Mouse (Mus musculus) liver, embryonic 12.5 days (tissue): ENCODE measurements around the gene Ak5. TPM values are rescaled to one million over a fixed set of nuclear protein-coding genes. Genes with fewer than 3 reads are reported as not detected.
"Not testable (repeated sequence)": the region's sequence is repeated elsewhere in the genome, so short reads cannot be mapped to it uniquely, and the experiment has no call there.

Source experiments
- ATAC-seq: fragments of 200-750 bp; cut with Nextera tagmentation; 2 replicates; pipeline ENCODE4 v1.8.0; 2017; ENCODE audit warnings: moderate number of reproducible peaks, mild to moderate bottlenecking, moderate library complexity
- H3K27ac ChIP-seq: fragments of 300-500 bp; sonication (generic); 2 replicates; pipeline ENCODE4 v1.5.1; 2016; ENCODE audit warnings: mild to moderate bottlenecking
- H3K27me3 ChIP-seq: fragments of 300-500 bp; sonication (generic); replicated peaks from 2 replicates; pipeline ENCODE4 v1.6.1; 2016; ENCODE audit warnings: mild to moderate bottlenecking, moderate library complexity
- H3K36me3 ChIP-seq: fragments of 300-500 bp; sonication (generic); 2 replicates; pipeline ENCODE4 v1.6.1; 2016; ENCODE audit warnings: mild to moderate bottlenecking, moderate library complexity
- H3K4me1 ChIP-seq: fragments of 300-500 bp; sonication (generic); 2 replicates; pipeline ENCODE4 v1.6.1; 2016
- H3K4me2 ChIP-seq: fragments of 300-500 bp; sonication (generic); 2 replicates; pipeline ENCODE4 v1.6.1; 2016; ENCODE audit warnings: mild to moderate bottlenecking, moderate library complexity
- H3K4me3 ChIP-seq: fragments of 300-500 bp; sonication (generic); 2 replicates; pipeline ENCODE4 v1.5.1; 2016; ENCODE audit warnings: mild to moderate bottlenecking, moderate library complexity
- H3K9ac ChIP-seq: fragments of 300-500 bp; sonication (generic); 2 replicates; pipeline ENCODE4 v1.6.1; 2016; ENCODE audit warnings: mild to moderate bottlenecking, moderate library complexity
- H3K9me3 ChIP-seq: fragments of 300-500 bp; sonication (generic); replicated peaks from 2 replicates; pipeline ENCODE4 v1.6.1; 2016; ENCODE audit warnings: mild to moderate bottlenecking, moderate library complexity
- WGBS: fragments of 180-500 bp; shearing (Covaris S2); methylation state at CpG from one replicate; pipeline ENCODE4 v1.1.7; 2016; ENCODE audit not compliant: insufficient replicate concordance; 5-methylcytosine and 5-hydroxymethylcytosine counted together
- polyA plus RNA-seq: library from polyadenylated mRNA; unstranded; fragments of >200 nt; fragmentation: Nextera tagmentation; extraction: Ambion mirVana; gene quantifications from 2 replicates; pipeline ENCODE4 v1.2.1, GENCODE M21; 2016

Gene Ak5
- polyA plus RNA-seq = 1.1 TPM in 2 replicates

- Histone ChIP-seq H3K27ac (no peak within 1 kb of the TSS), H3K9me3 (no peaks in the 10 kb centered on the region), H3K36me3 (no peaks in the 10 kb centered on the region), H3K4me3 (peak within 1 kb of the TSS; percentile 45), H3K4me1 (no peaks in the 10 kb centered on the region), H3K9ac (peak within 1 kb of the TSS; percentile 27; the same call in 1 of the 2 replicates), H3K27me3 (peaks cover 70% of the 10 kb centered on the region), H3K4me2 (peak within 1 kb of the TSS; percentile 68)
- ATAC-seq = no peak
- 1% methylated on average over 3 of the region's 5 CpGs for WGBS
Observed at GRCm38 (mm10) chr3:152668239-152668638, at the start of gene Ak5. TSS of gene Ak5 (minus strand) at chr3:152668360.

- peaks cover 15% of the 10 kb centered on the region for H3K4me1 ChIP-seq
- WGBS = under 1% methylated on average over 48 of the region's 48 CpGs
- peak within 1 kb of the TSS; percentile 82 for H3K9ac ChIP-seq
- peak within 1 kb of the TSS; percentile 95 for H3K4me3 ChIP-seq
- H3K36me3 ChIP-seq = no peaks in the 10 kb centered on the region
- no peaks in the 10 kb centered on the region for H3K9me3 ChIP-seq
- H3K4me2 ChIP-seq = peak within 1 kb of the TSS; percentile 88
- no peak within 1 kb of the TSS for H3K27ac ChIP-seq
- H3K27me3 ChIP-seq = peaks cover 5% of the 10 kb centered on the region; the same call in 1 of the 2 replicates
- peak; percentile 86 for ATAC-seq
Observed at GRCm38 (mm10) chr3:152713991-152714902, 46.1 kb upstream of the Ak5 start, which contains the start of gene Pigk. TSS of gene Pigk (plus strand) at chr3:152714100.

- Histone ChIP-seq H3K4me1 (peaks cover 15% of the 10 kb centered on the region), H3K9me3 (no peaks in the 10 kb centered on the region), H3K4me3 (no peak overlapping the region), H3K27me3 (peaks cover 5% of the 10 kb centered on the region; the same call in 1 of the 2 replicates), H3K27ac (no peak overlapping the region), H3K36me3 (no peaks in the 10 kb centered on the region), H3K4me2 (no peak overlapping the region), H3K9ac (no peak overlapping the region)
- no peak for ATAC-seq
- WGBS = 65% methylated on average over 4 of the region's 4 CpGs
Observed at GRCm38 (mm10) chr3:152712957-152713356, 44.8 kb upstream of the Ak5 start.

- H3K4me1 ChIP-seq = peaks cover 11% of the 10 kb centered on the region
- ATAC-seq = no peak
- whole genome bisulfite sequencing = 70% methylated on average over 3 of the region's 3 CpGs
- no peak overlapping the region for H3K4me3 ChIP-seq
- H3K9ac ChIP-seq = no peak overlapping the region
- H3K27ac ChIP-seq = no peak overlapping the region
- no peak overlapping the region for H3K4me2 ChIP-seq
- H3K36me3 ChIP-seq = no peaks in the 10 kb centered on the region
- H3K27me3 ChIP-seq = peaks cover 5% of the 10 kb centered on the region; the same call in 1 of the 2 replicates
- H3K9me3 ChIP-seq = no peaks in the 10 kb centered on the region
Observed at GRCm38 (mm10) chr3:152709936-152710335, 41.8 kb upstream of the Ak5 start.

GRCm38 (mm10) chr3:152707321-152707823 is 39.2 kb upstream of the Ak5 start:
- Histone ChIP-seq H3K4me2 (no peak overlapping the region), H3K4me3 (no peak overlapping the region), H3K27me3 (peaks cover 9% of the 10 kb centered on the region; the same call in 1 of the 2 replicates), H3K27ac (no peak overlapping the region), H3K36me3 (no peaks in the 10 kb centered on the region), H3K4me1 (no peaks in the 10 kb centered on the region), H3K9me3 (no peaks in the 10 kb centered on the region), H3K9ac (no peak overlapping the region)
- ATAC-seq = no peak
- 60% methylated on average over 5 of the region's 5 CpGs for WGBS

- Histone ChIP-seq H3K36me3 (no peaks in the 10 kb centered on the region), H3K4me3 (no peak overlapping the region), H3K27ac (no peak overlapping the region), H3K4me2 (no peak overlapping the region), H3K9ac (no peak overlapping the region), H3K4me1 (no peaks in the 10 kb centered on the region), H3K27me3 (peaks cover 7% of the 10 kb centered on the region; the same call in 1 of the 2 replicates), H3K9me3 (no peaks in the 10 kb centered on the region)
- WGBS = 78% methylated on average over 2 of the region's 2 CpGs
- ATAC-seq = no peak
Observed at GRCm38 (mm10) chr3:152706901-152707300, 38.7 kb upstream of the Ak5 start.

GRCm38 (mm10) chr3:152705826-152706225 is 37.7 kb upstream of the Ak5 start:
- Histone ChIP-seq H3K4me3 (no peak overlapping the region), H3K9me3 (no peaks in the 10 kb centered on the region), H3K27me3 (0 out of 2 replicates have a peak, but pooled peaks cover 4% of the 10 kb centered on the region), H3K27ac (no peak overlapping the region), H3K4me1 (no peaks in the 10 kb centered on the region), H3K9ac (no peak overlapping the region), H3K36me3 (no peaks in the 10 kb centered on the region), H3K4me2 (no peak overlapping the region)
- no peak for ATAC-seq
- 64% methylated on average over 5 of the region's 5 CpGs for WGBS

- no peaks in the 10 kb centered on the region for H3K36me3 ChIP-seq
- peaks cover 20% of the 10 kb centered on the region; the same call in 1 of the 2 replicates for H3K27me3 ChIP-seq
- 44% methylated on average over 8 of the region's 8 CpGs for WGBS
- H3K4me2 ChIP-seq = no peak overlapping the region
- H3K9me3 ChIP-seq = no peaks in the 10 kb centered on the region
- no peak overlapping the region for H3K4me3 ChIP-seq
- H3K9ac ChIP-seq = no peak overlapping the region
- ATAC-seq = no peak
- no peak overlapping the region for H3K27ac ChIP-seq
- H3K4me1 ChIP-seq = no peaks in the 10 kb centered on the region
Observed at GRCm38 (mm10) chr3:152702274-152702843, 34.2 kb upstream of the Ak5 start.

- not testable (repeated sequence) for H3K36me3 ChIP-seq, H3K4me1 ChIP-seq, H3K4me2 ChIP-seq, H3K9me3 ChIP-seq, H3K27ac ChIP-seq, H3K4me3 ChIP-seq, H3K9ac ChIP-seq
- WGBS = 78% methylated on average over 8 of the region's 8 CpGs
- ATAC-seq = peak; percentile 64
- H3K27me3 ChIP-seq = peaks cover 22% of the 10 kb centered on the region; the same call in 1 of the 2 replicates
Observed at GRCm38 (mm10) chr3:152701536-152701935, 33.4 kb upstream of the Ak5 start.

- Histone ChIP-seq H3K9ac (no peak overlapping the region), H3K36me3 (no peaks in the 10 kb centered on the region), H3K4me2 (no peak overlapping the region), H3K4me3 (no peak overlapping the region), H3K27me3 (peaks cover 24% of the 10 kb centered on the region; the same call in 1 of the 2 replicates), H3K4me1 (no peaks in the 10 kb centered on the region), H3K9me3 (no peaks in the 10 kb centered on the region), H3K27ac (no peak overlapping the region)
- WGBS = 54% methylated on average over 8 of the region's 8 CpGs
- no peak for ATAC-seq
Observed at GRCm38 (mm10) chr3:152699261-152699660, 31.1 kb upstream of the Ak5 start.

- Histone ChIP-seq H3K36me3 (no peaks in the 10 kb centered on the region), H3K4me1 (no peaks in the 10 kb centered on the region), H3K9ac (no peak overlapping the region), H3K4me3 (no peak overlapping the region), H3K27me3 (peaks cover 24% of the 10 kb centered on the region; the same call in 1 of the 2 replicates), H3K27ac (no peak overlapping the region), H3K9me3 (no peaks in the 10 kb centered on the region), H3K4me2 (no peak overlapping the region)
- 75% methylated on average over 5 of the region's 5 CpGs for WGBS
- ATAC-seq = no peak
Observed at GRCm38 (mm10) chr3:152698017-152698416, 29.9 kb upstream of the Ak5 start.

GRCm38 (mm10) chr3:152694950-152695349 is 26.8 kb upstream of the Ak5 start:
- Histone ChIP-seq H3K27ac (no peak overlapping the region), H3K4me1 (no peaks in the 10 kb centered on the region), H3K9me3 (no peaks in the 10 kb centered on the region), H3K4me3 (no peak overlapping the region), H3K36me3 (no peaks in the 10 kb centered on the region), H3K4me2 (no peak overlapping the region), H3K27me3 (peaks cover 19% of the 10 kb centered on the region; the same call in 1 of the 2 replicates), H3K9ac (no peak overlapping the region)
- 70% methylated on average over 3 of the region's 3 CpGs for WGBS
- ATAC-seq = no peak
